Mouse (Mus musculus) cerebellum, adult 18-20 months (tissue): ENCODE measurements around the gene Sfr1.

Experiments used
- DNase-seq, 2 experiments: peaks; one replicate each; pipeline ENCODE4 v3.0.0; 2021

The Sfr1 gene

DNA sequence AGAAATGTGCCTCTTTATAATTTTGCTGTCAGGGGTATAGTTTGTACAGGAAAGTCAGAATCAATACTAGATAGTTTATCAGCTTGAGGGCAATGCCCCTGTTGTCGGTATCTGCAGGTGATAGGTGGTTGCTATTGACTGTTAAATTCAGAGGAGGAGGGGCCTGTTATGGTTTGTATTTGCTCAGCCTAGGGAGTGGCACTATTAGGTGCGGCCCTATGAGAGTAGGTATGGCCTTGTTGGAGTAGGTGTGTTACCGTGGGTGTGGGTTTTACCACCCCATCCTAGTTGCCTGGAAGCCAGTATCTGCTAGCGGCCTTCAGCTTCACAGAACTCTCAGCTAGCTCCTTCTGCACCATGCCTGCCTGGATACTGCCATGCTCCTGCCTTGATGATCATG is 22.4 kb downstream of the Sfr1 start:
- DNase-seq, result no peak

DNA sequence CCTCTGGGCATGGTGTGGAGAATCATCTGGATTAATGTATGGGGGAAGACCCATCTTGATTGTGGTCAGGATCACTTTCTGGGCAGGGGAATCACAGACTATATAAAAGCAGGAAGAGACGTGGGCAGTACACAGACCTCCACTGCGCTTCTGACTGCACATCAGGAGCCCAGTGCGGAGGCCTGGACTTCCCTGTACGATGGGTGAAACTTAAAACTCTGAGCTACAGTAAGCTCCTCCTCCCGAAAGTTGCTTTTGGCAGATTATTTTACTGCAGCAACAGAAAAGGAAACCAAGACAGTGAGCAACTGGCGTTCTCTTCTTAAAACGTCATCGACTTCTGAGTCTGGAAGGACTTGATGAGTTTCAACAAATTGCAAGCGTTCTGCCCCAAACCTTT is 23.4 kb downstream of the Sfr1 start:
- no peak for DNase-seq

DNA sequence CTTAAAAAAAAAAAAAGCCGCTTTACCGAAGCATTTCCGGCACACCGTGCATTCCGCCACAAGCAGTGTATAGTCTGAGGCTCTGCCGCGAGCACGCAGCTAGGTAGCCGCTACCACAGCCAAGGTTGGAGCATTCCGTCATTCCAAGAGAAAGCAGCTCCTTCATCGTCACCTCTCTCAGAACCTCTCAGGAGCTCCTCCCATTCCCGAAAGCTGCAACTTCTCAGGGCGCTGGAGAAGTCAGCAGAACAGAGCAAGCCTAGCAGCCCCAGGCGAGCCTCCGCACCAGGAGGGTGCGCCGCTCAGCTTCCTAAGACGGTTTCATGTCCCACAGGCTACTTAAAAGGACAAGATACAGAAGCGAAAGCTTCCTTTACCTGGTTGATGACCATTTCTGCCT is 24.1 kb downstream of the Sfr1 start:
- no peak for DNase-seq

DNA sequence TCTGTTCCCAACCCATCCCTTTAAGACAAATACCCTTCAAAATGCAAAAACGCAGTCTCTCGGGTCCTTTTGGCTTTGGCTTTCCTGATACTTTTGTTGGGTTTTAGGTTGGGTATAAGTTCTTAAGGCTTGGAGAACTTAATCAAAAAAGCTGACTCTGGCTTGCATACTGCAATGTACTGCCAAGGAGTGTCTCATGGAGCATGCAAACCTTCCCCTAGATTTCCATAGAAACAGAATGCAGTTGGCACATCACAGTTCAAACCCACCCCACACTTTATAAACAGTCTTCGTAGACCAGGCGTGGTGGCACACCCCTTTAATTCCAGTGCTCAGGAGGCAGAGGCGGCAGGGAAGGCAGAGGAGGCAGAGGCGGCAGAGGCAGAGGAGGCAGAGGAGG is 46.4 kb downstream of the Sfr1 start:
- DNase-seq, result no peak

DNA sequence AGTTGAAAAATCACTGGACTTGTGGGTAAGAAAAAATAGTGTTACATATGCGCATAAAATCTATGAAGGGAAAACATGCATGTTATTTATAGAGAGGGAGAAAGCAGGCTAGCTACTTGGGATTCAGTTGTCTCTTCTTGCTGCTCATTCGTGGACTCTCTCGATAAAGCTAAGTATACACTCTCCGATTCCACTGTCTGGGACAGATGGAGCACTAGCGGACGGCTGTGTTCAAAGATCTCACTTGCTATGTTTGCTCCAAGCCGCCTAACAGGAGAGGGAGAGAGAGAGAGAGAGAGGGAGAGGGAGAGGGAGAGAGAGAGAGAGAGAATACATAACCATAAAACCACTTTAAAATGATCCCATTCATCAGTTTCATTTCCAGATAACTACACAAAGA is 48.7 kb downstream of the Sfr1 start:
- DNase-seq, result no peak

DNA sequence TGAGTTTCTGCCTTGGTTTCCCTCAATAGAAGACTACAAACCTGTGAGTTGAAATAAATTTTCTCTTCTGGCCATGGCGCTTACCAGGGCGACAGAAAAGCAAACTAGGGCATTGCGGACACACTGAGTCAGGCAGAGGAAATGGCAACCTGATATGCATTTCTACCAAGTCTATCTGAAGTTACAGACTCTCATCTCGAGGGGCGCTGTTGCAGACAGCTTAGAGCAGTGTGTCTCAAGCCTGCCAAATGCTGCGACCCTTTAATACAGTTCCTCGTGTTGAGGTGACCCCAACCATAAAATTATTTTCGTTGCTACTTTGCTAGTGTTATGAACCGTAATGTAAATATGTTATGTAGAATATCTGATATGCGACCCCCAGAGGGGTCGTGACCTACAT is 49.5 kb downstream of the Sfr1 start:
- no peak for DNase-seq

DNA sequence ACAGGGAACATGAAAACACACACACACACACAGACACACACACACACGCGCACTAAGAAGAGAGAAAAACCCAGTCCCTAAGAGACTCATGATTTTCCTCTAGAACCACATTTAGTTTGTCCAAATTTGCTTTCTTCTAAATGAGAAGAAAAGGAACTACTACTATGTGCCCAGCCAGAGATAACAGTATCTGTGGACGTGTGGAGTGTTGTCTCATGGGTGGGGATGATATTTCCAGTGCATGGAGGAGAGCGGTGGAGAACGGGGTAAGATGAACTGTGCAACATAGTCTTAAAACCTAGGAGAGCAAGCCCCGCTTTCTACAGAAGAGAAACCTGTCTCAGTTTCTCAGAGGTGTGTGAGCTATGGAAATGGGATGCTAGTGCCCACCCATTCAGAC is 52.4 kb downstream of the Sfr1 start:
- no peak for DNase-seq
